Mouse (Mus musculus) heart, embryonic 15.5 days (tissue): ENCODE results near the gene Sun1. TPM values are rescaled to one million over a fixed set of nuclear protein-coding genes. Genes with fewer than 3 reads are reported as not detected.

Experiments used
- ATAC-seq: fragments of 200-750 bp; cut with Nextera tagmentation; replicated peaks from 2 replicates; pipeline ENCODE4 v1.8.0; 2017; ENCODE audit warnings: low read depth, moderate TSS enrichment; ENCODE audit not compliant: insufficient number of reproducible peaks, insufficient read depth, low FRiP score
- H3K27ac ChIP-seq: fragments of 300-500 bp; sonication (generic); 2 replicates; pipeline ENCODE4 v1.5.1; 2015; ENCODE audit warnings: mild to moderate bottlenecking, inconsistent platforms
- H3K27me3 ChIP-seq: fragments of 300-500 bp; sonication (generic); 2 replicates; pipeline ENCODE4 v1.6.1; 2015; ENCODE audit warnings: inconsistent platforms
- H3K36me3 ChIP-seq: fragments of 300-500 bp; sonication (generic); 2 replicates; pipeline ENCODE4 v1.6.1; 2015; ENCODE audit warnings: mild to moderate bottlenecking, inconsistent platforms
- H3K4me1 ChIP-seq: fragments of 300-500 bp; sonication (generic); replicated peaks from 2 replicates; pipeline ENCODE4 v1.6.1; 2015; ENCODE audit warnings: inconsistent platforms
- H3K4me2 ChIP-seq: fragments of 300-500 bp; sonication (generic); 2 replicates; pipeline ENCODE4 v1.6.1; 2015; ENCODE audit warnings: inconsistent platforms, mild to moderate bottlenecking, moderate library complexity
- H3K4me3 ChIP-seq: fragments of 300-500 bp; sonication (generic); 2 replicates; pipeline ENCODE4 v1.5.1; 2015; ENCODE audit warnings: mild to moderate bottlenecking, inconsistent platforms
- H3K9ac ChIP-seq: fragments of 300-500 bp; sonication (generic); 2 replicates; pipeline ENCODE4 v1.6.1; 2015; ENCODE audit warnings: mild to moderate bottlenecking, inconsistent platforms
- H3K9me3 ChIP-seq: fragments of 300-500 bp; sonication (generic); replicated peaks from 2 replicates; pipeline ENCODE4 v1.6.1; 2016; ENCODE audit warnings: inconsistent platforms
- WGBS: fragments of 180-500 bp; shearing (Covaris S2); methylation state at CpG from one replicate; pipeline ENCODE4 v1.1.7; 2015; ENCODE audit warnings: mixed read lengths; 5-methylcytosine and 5-hydroxymethylcytosine counted together
- polyA plus RNA-seq: library from polyadenylated mRNA; unstranded; fragments of >200 nt; fragmentation: Nextera tagmentation; extraction: Ambion mirVana; gene quantifications from 2 replicates; pipeline ENCODE4 v1.2.1, GENCODE M21; 2015

Gene Sun1
- polyA plus RNA-seq, 1 experiment from 2014 or later, result 32.4 TPM

GRCm38 (mm10) chr5:139252081-139252909 is 51.9 kb downstream of the Sun1 start, which contains the start of gene Get4:
Gene Get4 (plus strand): TSS chr5:139252324.
- H3K4me2 ChIP-seq, result peak within 1 kb of the TSS; percentile 84
- WGBS, result under 1% methylated on average over 90 of the region's 90 CpGs

GRCm38 (mm10) chr5:139252910-139253245 is 52.4 kb downstream of the Sun1 start:
- no peaks in the 10 kb centered on the region for H3K9me3 ChIP-seq
- H3K4me3 ChIP-seq, result peak overlapping the region; percentile 75
- under 1% methylated on average over 7 of the region's 7 CpGs for WGBS
- H3K4me2 ChIP-seq, result peak overlapping the region; percentile 84
- no peaks in the 10 kb centered on the region for H3K27me3 ChIP-seq
- peak overlapping the region; percentile 93 for H3K27ac ChIP-seq
- H3K9ac ChIP-seq, result peak overlapping the region; percentile 83
- H3K4me1 ChIP-seq, result peaks cover 52% of the 10 kb centered on the region
- ATAC-seq, result no peak
- H3K36me3 ChIP-seq, result peaks cover 12% of the 10 kb centered on the region

More at GRCm38 (mm10) chr5:139252081-139252909, 51.9 kb downstream of the Sun1 start, which contains the start of gene Get4:
- Histone ChIP-seq H3K36me3 (peaks cover 17% of the 10 kb centered on the region), H3K9ac (peak within 1 kb of the TSS; percentile 83), H3K9me3 (no peaks in the 10 kb centered on the region), H3K4me3 (peak within 1 kb of the TSS; percentile 75), H3K27ac (peak within 1 kb of the TSS; percentile 93), H3K27me3 (no peaks in the 10 kb centered on the region), H3K4me1 (peaks cover 46% of the 10 kb centered on the region)
- ATAC-seq, result peak; percentile 92

GRCm38 (mm10) chr5:139253301-139253741 is 52.9 kb downstream of the Sun1 start:
- Histone ChIP-seq H3K9ac (peak overlapping the region; percentile 83), H3K4me3 (peak overlapping the region; percentile 75), H3K27me3 (no peaks in the 10 kb centered on the region), H3K4me2 (peak overlapping the region; percentile 84), H3K9me3 (no peaks in the 10 kb centered on the region), H3K27ac (peak overlapping the region; percentile 93), H3K36me3 (peaks cover 7% of the 10 kb centered on the region; the same call in 1 of the 2 replicates), H3K4me1 (peaks cover 56% of the 10 kb centered on the region)
- 4% methylated on average over 6 of the region's 6 CpGs for WGBS
- ATAC-seq, result no peak

- no peaks in the 10 kb centered on the region for H3K9me3 ChIP-seq
- no peaks in the 10 kb centered on the region for H3K36me3 ChIP-seq
- no peaks in the 10 kb centered on the region for H3K27me3 ChIP-seq
- ATAC-seq, result no peak
- H3K9ac ChIP-seq, result peak overlapping the region; percentile 27; the same call in 1 of the 2 replicates
- H3K4me3 ChIP-seq, result no peak overlapping the region
- 0 out of 2 replicates have a peak overlapping the region, but pooled peaks have one; percentile 64 for H3K27ac ChIP-seq
- H3K4me1 ChIP-seq, result peaks cover 70% of the 10 kb centered on the region
- WGBS, result 72% methylated on average over 6 of the region's 6 CpGs
- H3K4me2 ChIP-seq, result no peak overlapping the region
Measured at GRCm38 (mm10) chr5:139254938-139255337, 54.5 kb downstream of the Sun1 start.

- Histone ChIP-seq H3K27ac (peak overlapping the region; percentile 64), H3K27me3 (no peaks in the 10 kb centered on the region), H3K4me1 (peaks cover 79% of the 10 kb centered on the region), H3K36me3 (no peaks in the 10 kb centered on the region), H3K4me3 (no peak overlapping the region), H3K9ac (0 out of 2 replicates have a peak overlapping the region, but pooled peaks have one; percentile 6), H3K9me3 (no peaks in the 10 kb centered on the region), H3K4me2 (peak overlapping the region; percentile 22; the same call in 1 of the 2 replicates)
- no peak for ATAC-seq
- WGBS, result 67% methylated on average over 6 of the region's 6 CpGs
Measured at GRCm38 (mm10) chr5:139255777-139256176, 55.3 kb downstream of the Sun1 start.

- no peak for ATAC-seq
- no peak overlapping the region for H3K9ac ChIP-seq
- no peaks in the 10 kb centered on the region for H3K9me3 ChIP-seq
- WGBS, result 81% methylated on average over 3 of the region's 3 CpGs
- peaks cover 78% of the 10 kb centered on the region for H3K4me1 ChIP-seq
- H3K27me3 ChIP-seq, result no peaks in the 10 kb centered on the region
- no peaks in the 10 kb centered on the region for H3K36me3 ChIP-seq
- H3K27ac ChIP-seq, result peak overlapping the region; percentile 69
- no peak overlapping the region for H3K4me3 ChIP-seq
- H3K4me2 ChIP-seq, result no peak overlapping the region; the same call in 1 of the 2 replicates
Measured at GRCm38 (mm10) chr5:139256211-139256765, 55.9 kb downstream of the Sun1 start.

GRCm38 (mm10) chr5:139257265-139257664 is 56.8 kb downstream of the Sun1 start:
- Histone ChIP-seq H3K9me3 (no peaks in the 10 kb centered on the region), H3K4me1 (peaks cover 74% of the 10 kb centered on the region), H3K4me3 (no peak overlapping the region), H3K27ac (peak overlapping the region; percentile 69), H3K9ac (no peak overlapping the region), H3K4me2 (no peak overlapping the region), H3K27me3 (no peaks in the 10 kb centered on the region), H3K36me3 (peaks cover 3% of the 10 kb centered on the region; the same call in 1 of the 2 replicates)
- ATAC-seq, result no peak
- 91% methylated on average over 1 of the region's 1 CpGs for WGBS

GRCm38 (mm10) chr5:139257818-139258217 is 57.4 kb downstream of the Sun1 start:
- H3K4me3 ChIP-seq, result no peak overlapping the region
- peaks cover 9% of the 10 kb centered on the region; the same call in 1 of the 2 replicates for H3K36me3 ChIP-seq
- WGBS, result 34% methylated on average over 4 of the region's 4 CpGs
- peaks cover 74% of the 10 kb centered on the region for H3K4me1 ChIP-seq
- H3K27me3 ChIP-seq, result no peaks in the 10 kb centered on the region
- H3K27ac ChIP-seq, result peak overlapping the region; percentile 69
- ATAC-seq, result no peak
- H3K9me3 ChIP-seq, result no peaks in the 10 kb centered on the region
- no peak overlapping the region for H3K9ac ChIP-seq
- 0 out of 2 replicates have a peak overlapping the region, but pooled peaks have one; percentile 17 for H3K4me2 ChIP-seq

- WGBS, result 84% methylated on average over 8 of the region's 8 CpGs
- Histone ChIP-seq H3K4me3 (no peak overlapping the region), H3K27me3 (no peaks in the 10 kb centered on the region), H3K9ac (no peak overlapping the region), H3K4me1 (peaks cover 70% of the 10 kb centered on the region), H3K9me3 (no peaks in the 10 kb centered on the region), H3K27ac (peak overlapping the region; percentile 69), H3K36me3 (peaks cover 16% of the 10 kb centered on the region; the same call in 1 of the 2 replicates), H3K4me2 (0 out of 2 replicates have a peak overlapping the region, but pooled peaks have one; percentile 17)
- no peak for ATAC-seq
Measured at GRCm38 (mm10) chr5:139258371-139259035, 58.1 kb downstream of the Sun1 start.

- Histone ChIP-seq H3K4me3 (no peak overlapping the region), H3K9ac (no peak overlapping the region), H3K36me3 (peaks cover 29% of the 10 kb centered on the region), H3K4me1 (peaks cover 56% of the 10 kb centered on the region), H3K27ac (peak overlapping the region; percentile 48), H3K9me3 (no peaks in the 10 kb centered on the region), H3K4me2 (no peak overlapping the region), H3K27me3 (no peaks in the 10 kb centered on the region)
- no peak for ATAC-seq
- WGBS, result 44% methylated on average over 5 of the region's 5 CpGs
Measured at GRCm38 (mm10) chr5:139259853-139260252, 59.4 kb downstream of the Sun1 start.

- no peaks in the 10 kb centered on the region for H3K9me3 ChIP-seq
- no peaks in the 10 kb centered on the region for H3K27me3 ChIP-seq
- no peak overlapping the region for H3K27ac ChIP-seq
- H3K36me3 ChIP-seq, result peaks cover 45% of the 10 kb centered on the region
- no peak for ATAC-seq
- no peak overlapping the region for H3K4me2 ChIP-seq
- no peak overlapping the region for H3K9ac ChIP-seq
- no peak overlapping the region for H3K4me3 ChIP-seq
- 85% methylated on average over 4 of the region's 4 CpGs for WGBS
- H3K4me1 ChIP-seq, result peaks cover 41% of the 10 kb centered on the region
Measured at GRCm38 (mm10) chr5:139261403-139261802, 61.0 kb downstream of the Sun1 start.
